Mouse (Mus musculus): ENCODE results near the gene Olfr397. TPM values are rescaled to one million over a fixed set of nuclear protein-coding genes. Genes with fewer than 3 reads are reported as not detected.

Gene Olfr397
- total RNA-seq (2015) (not detected in 2 replicates), total RNA-seq (2017) (not detected in 2 replicates)

DNA sequence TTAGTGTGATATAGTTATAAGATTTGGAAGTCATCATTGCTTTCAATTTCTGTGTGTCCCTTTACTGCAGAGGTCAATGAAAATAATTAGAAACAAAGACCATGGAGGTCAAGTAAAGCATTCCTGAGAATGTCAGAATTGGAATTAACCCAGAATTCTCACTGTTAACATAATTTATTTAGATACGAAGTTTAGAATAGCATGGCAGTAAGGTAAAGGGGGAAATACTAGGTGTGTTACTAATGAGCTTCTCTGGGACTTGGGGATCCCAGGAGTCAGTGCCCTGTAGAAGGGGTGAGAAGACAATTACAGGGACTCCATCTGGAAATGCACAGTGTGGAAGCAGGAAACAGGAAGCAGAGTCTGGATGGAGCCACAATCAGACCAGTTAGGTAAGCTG is at the start of gene Olfr397:
Olfr397 (plus strand) TSS at position 301 of the 400 bp plus-strand sequence.
- no peak for ATAC-seq (replicated peaks; ENCODE audit: poor library complexity)

DNA sequence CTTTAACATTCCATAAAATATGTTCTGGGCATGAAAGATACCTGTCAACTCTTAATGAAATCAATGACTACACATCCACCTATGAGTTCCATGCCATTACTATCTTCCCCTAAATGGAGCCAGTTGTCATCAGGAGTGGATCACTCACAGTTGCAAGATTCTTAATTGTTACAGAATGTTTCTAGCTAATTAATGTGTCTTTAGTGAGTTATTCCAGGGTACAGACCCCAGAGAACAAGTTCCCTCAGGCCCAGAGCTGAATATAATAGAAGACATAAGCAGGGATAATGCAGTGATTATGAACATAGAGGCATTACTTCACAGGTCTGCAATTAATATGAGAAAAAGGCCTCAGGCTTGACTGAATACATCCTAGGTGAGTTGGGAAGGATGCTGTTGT is 24.2 kb upstream of the Olfr397 start, which contains the start of gene Olfr23:
Olfr23 (plus strand) TSS at position 301 of the 400 bp plus-strand sequence.
- ATAC-seq (replicated peaks; ENCODE audit: poor library complexity): no peak

GRCm38 (mm10) chr11:73990307-73990706 is 29.7 kb downstream of the Olfr397 start, which contains the start of gene Olfr398:
Gene Olfr398, minus strand, starts transcription at chr11:73990407.
- ATAC-seq (replicated peaks; ENCODE audit: poor library complexity): no peak

- no peak for ATAC-seq (replicated peaks; ENCODE audit: poor library complexity)
Observed at GRCm38 (mm10) chr11:73993115-73993514, 32.5 kb downstream of the Olfr397 start.

Other genes starting within 250 kb of the Olfr397 start
- gene Olfr389, start 180.1 kb upstream of the Olfr397 start, total RNA-seq (2015): not detected in 2 replicates
- not detected in 2 replicates for gene Olfr389, start 180.1 kb upstream of the Olfr397 start, total RNA-seq (2017)
- not detected in 2 replicates for gene Olfr390, start 177.9 kb upstream of the Olfr397 start, total RNA-seq (2015)
- not detected in 2 replicates for gene Olfr390, start 177.9 kb upstream of the Olfr397 start, total RNA-seq (2017)
- gene Olfr391-ps, start 157.8 kb upstream of the Olfr397 start, total RNA-seq (2015): not detected in 2 replicates
- not detected in 2 replicates for gene Olfr391-ps, start 157.8 kb upstream of the Olfr397 start, total RNA-seq (2017)
- not detected in 2 replicates for gene Olfr392, start 143.8 kb upstream of the Olfr397 start, total RNA-seq (2015)
- gene Olfr392, start 143.8 kb upstream of the Olfr397 start, total RNA-seq (2017): not detected in 2 replicates
- gene Olfr393, start 109.4 kb upstream of the Olfr397 start, total RNA-seq (2015): not detected in 2 replicates
- not detected in 2 replicates for gene Olfr393, start 109.4 kb upstream of the Olfr397 start, total RNA-seq (2017)
- gene Olfr394, start 70.0 kb upstream of the Olfr397 start, total RNA-seq (2015): not detected in 2 replicates
- not detected in 2 replicates for gene Olfr394, start 70.0 kb upstream of the Olfr397 start, total RNA-seq (2017)
- not detected in 2 replicates for gene Olfr395, start 51.5 kb upstream of the Olfr397 start, total RNA-seq (2015)
- gene Olfr395, start 51.5 kb upstream of the Olfr397 start, total RNA-seq (2017): not detected in 2 replicates
- not detected in 2 replicates for gene Olfr23, start 24.1 kb upstream of the Olfr397 start, total RNA-seq (2015)
- gene Olfr23, start 24.1 kb upstream of the Olfr397 start, total RNA-seq (2017): not detected in 2 replicates
- gene Olfr398, start 29.6 kb downstream of the Olfr397 start, total RNA-seq (2015): not detected in 2 replicates
- gene Olfr398, start 29.6 kb downstream of the Olfr397 start, total RNA-seq (2017): not detected in 2 replicates
- not detected in 2 replicates for gene Olfr139, start 95.7 kb downstream of the Olfr397 start, total RNA-seq (2015)
- gene Olfr139, start 95.7 kb downstream of the Olfr397 start, total RNA-seq (2017): not detected in 2 replicates
- gene Olfr399, start 95.8 kb downstream of the Olfr397 start, total RNA-seq (2015): not detected in 2 replicates
- gene Olfr399, start 95.8 kb downstream of the Olfr397 start, total RNA-seq (2017): not detected in 2 replicates
- not detected in 2 replicates for gene Zfp616, start 109.1 kb downstream of the Olfr397 start, total RNA-seq (2015)
- not detected in 2 replicates for gene Zfp616, start 109.1 kb downstream of the Olfr397 start, total RNA-seq (2017)
- not detected in 2 replicates for gene Olfr401, start 152.9 kb downstream of the Olfr397 start, total RNA-seq (2015)
- gene Olfr401, start 152.9 kb downstream of the Olfr397 start, total RNA-seq (2017): not detected in 2 replicates
- gene Olfr402, start 192.7 kb downstream of the Olfr397 start, total RNA-seq (2015): not detected in 2 replicates
- gene Olfr402, start 192.7 kb downstream of the Olfr397 start, total RNA-seq (2017): not detected in 2 replicates
- not detected in 2 replicates for gene Olfr403, start 225.4 kb downstream of the Olfr397 start, total RNA-seq (2015)
- not detected in 2 replicates for gene Olfr403, start 225.4 kb downstream of the Olfr397 start, total RNA-seq (2017)